Mouse (Mus musculus): ENCODE measurements around the gene Cxcr1.

DNA sequence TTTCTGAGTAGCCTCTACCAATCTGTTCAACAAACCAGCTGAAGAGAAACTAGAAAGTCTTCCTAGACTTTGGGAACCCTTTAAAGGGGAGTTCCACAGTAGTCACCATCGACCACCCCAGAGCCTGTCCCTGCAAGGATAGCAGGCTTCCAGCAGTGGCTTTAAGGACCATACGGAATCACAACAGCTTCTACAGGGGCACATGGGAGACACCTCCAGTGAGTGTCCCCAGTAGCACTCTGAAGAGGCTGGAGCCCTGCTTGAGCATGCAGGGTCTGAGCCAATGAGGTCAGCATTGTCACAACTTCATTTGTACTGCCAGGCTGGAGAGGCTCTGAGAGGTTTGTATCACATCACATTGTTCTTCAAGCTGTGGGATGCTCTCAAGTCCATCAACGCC is 44.3 kb downstream of the Cxcr1 start:
- TF ChIP-seq CTCF (IDR thresholded peaks at IDR 0.05; ENCODE audit: borderline replicate concordance, control insufficient read depth, extremely low read depth, insufficient read depth, low read length, poor library complexity) (no peak), POLR2A (IDR thresholded peaks at IDR 0.05; ENCODE audit: control insufficient read depth, extremely low read depth, insufficient read depth, low read length, poor library complexity) (no peak)

Data from thymus, adult 2 months (tissue).